Mouse (Mus musculus): ENCODE data around the gene Ang4.
"Not testable (repeated sequence)": the region's sequence is repeated elsewhere in the genome, so short reads cannot be mapped to it uniquely, and the experiment has no call there.

Gene Ang4

DNA sequence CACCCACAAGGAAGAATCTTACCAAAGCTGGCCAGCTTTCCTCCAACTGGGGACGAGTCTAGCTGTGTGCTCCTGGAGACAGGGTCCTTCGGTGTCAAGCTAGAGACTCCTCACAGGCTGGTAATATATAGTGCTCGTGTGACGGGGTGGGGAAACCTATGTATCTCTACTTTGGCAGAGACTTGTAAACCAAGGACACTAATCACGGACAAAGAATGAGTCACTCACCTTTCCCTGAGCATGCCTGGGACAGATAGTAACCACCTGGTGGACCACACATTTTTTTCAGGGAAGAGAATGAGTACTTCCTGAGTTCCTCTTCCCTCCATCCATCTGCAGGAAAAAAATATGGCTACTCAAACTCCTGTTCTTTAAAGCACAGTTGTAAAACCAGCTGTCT, at the start of gene Ang4:
Gene Ang4 (minus strand): TSS at position 101 of the 400 bp plus-strand sequence.
- no peak for DNase-seq (ENCODE audit: low read depth, low spot score)

DNA sequence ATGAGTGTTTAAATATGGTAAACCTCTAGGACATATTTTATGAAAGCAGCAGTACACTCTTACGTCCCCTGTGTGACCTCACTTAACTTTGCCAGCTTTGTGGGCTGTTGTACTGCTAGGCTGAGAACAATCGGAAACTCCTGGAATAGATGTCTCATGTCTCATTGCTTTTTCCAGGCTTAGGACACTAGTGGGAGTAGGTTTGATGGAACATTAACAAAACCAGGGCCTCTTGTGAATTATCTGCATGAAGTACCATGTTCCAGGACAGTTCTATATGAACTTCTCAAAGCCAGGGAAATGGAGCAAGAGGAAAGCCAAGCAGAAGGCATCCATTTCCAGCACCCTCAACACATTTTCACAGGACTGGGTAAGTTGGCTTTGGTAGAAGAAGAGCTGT, 26.4 kb upstream of the Ang4 start, which contains the start of gene AY358078:
Gene AY358078 (plus strand): TSS at position 301 of the 400 bp plus-strand sequence.
- DNase-seq (ENCODE audit: low read depth, low spot score) = no peak

DNA sequence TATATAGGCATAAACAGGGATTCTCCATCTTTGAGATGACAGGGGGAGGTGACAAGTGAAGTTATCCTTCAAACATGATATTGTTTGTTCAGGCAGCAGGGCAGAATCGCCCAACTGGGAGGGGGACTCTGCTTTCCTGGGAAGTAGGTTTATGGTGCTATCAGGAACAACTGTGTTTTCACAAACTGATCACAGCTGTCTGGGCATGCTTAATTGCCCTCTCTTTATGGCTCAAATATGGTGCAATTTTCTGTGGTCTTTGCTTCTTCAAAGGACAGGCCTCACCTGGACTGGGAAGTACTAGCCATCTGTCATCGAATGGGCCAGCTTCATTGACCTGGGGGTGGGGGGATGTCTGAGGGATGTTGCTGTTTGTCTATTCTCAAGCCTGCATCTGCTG, 20.7 kb upstream of the Ang4 start:
- DNase-seq (ENCODE audit: low read depth, low spot score) = no peak

DNA sequence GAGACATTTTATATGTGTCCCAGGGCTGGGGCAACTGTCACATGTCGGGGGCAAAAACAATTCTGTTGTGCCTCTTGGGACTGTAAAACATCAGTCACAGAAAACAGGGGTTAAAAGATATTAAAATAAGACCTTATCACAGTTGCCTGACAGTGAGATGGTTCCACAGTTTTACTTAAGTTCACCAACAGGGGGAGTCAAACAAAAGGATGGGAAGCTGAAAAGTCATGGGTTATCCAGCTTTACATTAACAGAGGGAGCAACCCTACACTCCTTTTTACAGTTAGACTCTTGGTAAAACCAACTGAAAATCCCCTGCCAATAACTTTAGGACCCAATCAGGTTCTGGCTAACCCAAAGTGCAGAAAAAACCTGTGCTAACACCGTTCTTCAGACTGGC, 15.8 kb upstream of the Ang4 start:
- DNase-seq (ENCODE audit: low read depth, low spot score) = no peak

DNA sequence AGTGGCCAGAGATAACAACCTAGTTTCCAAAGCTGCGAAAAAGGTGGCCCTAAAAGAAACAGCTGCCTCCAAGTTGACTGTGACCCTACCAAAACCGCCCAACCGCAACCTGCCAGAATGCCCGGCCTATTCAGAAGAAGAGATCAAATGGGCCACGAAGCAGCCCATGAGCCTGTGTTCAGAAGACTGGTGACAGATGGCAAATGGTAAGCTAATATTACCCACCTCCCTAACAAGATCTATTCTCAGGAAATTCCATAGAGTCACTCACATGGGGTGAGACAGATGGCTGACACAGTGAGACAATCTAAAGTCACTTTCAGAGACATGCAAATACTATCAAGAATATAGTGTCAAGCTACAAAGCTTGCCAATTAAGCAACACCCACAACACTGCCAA, 13.7 kb upstream of the Ang4 start:
- no peak for DNase-seq (ENCODE audit: low read depth, low spot score)

DNA sequence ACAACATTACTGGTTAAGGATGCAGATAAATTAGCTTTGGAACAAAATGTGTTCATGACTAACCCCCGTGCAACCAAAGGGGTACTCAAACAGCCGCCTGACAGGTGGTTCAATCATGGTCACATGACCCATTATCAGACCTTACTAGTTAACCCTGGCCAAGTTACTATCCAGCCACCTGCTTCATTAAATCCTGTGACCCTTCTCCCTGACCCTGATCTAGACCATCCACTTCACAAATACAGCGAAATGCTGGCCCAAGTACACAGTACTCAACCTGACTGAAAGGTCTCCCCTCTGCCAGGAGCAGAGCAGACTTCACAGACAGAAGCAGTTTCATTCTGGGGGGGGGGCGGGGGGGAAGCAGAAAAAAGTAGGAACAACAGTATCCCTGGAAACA, 12.9 kb upstream of the Ang4 start:
- DNase-seq (ENCODE audit: low read depth, low spot score) = no peak

DNA sequence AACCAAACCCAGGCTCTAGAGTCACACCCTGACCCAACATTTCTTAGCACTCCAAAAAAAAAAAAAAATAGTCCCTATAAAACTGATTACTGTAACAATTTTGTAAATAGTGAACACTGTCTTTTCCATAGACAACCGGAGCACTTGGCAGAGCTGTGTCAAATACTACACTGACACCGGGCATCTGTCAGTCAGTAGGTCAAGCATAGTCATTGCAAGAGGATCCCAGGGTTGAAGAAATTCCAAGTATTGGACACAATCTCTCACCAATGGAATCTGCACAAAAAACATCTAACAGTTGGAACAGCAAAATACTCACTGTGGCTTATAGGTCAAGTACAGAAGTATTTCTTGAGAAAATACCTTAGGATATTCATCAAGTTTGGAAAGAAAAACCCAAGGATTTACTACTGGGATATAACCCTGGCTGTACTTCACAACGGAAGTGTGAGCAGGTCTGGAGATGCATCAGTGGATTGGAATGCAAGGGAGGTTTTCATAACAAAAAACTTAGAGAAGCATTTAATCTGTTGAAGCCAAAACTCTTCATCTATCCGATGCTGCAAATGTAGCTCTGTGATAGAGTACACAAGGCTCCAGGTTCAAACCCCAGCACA, 5.6 kb upstream of the Ang4 start:
- DNase-seq (ENCODE audit: low read depth, low spot score) = no peak

DNA sequence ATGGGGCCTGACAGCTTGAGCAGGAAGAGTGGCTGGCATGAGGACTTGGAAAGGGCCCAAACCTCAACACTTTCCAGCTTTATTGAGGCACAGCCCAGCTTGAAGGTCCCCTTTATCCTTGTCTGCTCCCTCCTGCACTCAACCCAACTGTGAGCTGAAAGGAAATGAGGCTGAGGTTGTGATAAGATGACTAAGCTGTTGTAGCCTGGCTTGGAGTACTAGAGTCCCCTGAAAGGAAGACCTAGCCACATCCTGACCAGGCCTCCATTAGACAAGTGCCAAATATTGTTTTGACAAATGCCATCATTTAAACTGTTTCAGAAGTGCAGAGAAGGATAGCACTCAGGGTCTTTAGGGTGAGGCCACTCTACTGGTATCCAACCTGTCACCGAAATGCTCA, 4.4 kb upstream of the Ang4 start:
- DNase-seq (ENCODE audit: low read depth, low spot score) = no peak

DNA sequence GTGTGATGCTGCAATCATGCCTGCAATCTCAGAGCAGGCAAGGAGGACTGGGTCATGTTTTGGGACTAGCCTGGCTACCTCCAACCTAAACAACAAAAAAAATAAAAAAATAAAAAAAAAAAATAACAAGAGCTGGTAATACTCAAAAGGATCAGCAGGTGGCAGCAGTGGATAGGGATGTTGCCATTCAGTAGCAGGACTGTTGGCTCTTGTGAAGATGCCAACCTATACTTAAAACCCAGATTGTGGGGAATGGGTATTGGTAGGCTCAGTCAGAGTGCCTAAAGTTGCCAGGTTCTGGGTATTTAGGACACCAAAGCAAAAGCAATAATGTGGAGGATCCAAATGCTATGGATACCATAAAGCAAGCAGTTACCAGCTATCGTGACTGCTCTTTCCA, 2.0 kb downstream of the Ang4 start:
- not testable (repeated sequence) for DNase-seq (ENCODE audit: low read depth, low spot score)

DNA sequence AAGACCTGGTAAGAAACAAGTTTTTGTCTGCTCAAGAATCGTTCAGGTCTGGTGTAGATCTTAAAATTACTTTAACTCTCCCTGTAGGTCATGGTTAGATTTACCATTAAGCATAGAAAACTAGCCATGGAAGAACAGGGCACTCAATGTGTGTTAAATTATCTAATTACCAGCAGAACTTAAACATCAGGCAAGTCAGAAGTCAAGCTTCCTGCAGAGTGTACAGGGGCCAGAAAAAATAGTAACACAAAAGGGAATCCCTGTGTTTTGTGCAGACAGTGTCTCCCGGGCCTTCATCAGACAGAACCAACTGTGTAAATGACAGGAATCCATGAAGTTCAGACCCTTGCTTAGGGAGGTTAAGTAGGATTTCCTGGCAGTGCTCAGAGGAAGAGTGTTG, 17.4 kb downstream of the Ang4 start:
- DNase-seq (ENCODE audit: low read depth, low spot score) = no peak

DNA sequence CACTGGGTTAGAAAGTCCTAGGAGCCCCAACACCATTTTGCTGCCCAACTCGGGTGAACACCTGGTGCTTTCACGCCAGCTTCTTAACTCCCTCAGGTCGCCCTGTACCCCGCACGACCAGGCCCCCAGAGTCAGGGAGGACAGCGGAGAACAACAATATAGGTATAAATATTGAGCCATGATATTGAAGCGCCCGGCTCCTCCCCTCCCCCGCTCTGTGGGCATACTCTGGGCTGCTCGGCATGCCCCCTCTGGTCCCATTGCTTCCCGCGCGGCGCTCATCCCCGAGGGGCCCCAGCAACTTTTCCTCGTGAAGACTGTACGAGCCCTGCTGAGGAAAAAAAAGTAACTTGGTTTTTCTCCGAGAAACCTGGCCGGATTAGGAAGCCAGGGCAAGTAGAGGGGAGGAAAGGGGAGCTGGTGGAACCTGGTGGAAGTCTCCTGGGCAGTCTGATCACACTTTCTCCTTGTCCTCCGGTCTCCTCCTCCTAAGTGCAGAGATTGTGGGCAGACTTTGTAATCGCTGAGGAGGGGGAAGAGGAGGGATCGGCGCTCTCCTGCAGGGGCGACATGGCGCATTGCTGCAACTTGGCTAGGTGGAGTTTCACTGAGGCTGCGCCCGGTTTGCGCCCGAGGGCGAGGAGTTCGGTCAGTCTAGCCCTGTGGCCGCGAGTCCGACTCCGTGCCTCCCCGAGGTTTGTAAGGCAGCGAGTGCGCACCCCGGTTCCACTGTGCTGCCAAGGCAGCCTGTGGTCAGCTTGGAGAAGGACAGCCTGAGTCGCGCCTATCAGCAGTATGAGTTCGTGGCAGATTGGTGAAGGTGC, 32.8 kb downstream of the Ang4 start:
- no peak for DNase-seq (ENCODE audit: low read depth, low spot score)

DNA sequence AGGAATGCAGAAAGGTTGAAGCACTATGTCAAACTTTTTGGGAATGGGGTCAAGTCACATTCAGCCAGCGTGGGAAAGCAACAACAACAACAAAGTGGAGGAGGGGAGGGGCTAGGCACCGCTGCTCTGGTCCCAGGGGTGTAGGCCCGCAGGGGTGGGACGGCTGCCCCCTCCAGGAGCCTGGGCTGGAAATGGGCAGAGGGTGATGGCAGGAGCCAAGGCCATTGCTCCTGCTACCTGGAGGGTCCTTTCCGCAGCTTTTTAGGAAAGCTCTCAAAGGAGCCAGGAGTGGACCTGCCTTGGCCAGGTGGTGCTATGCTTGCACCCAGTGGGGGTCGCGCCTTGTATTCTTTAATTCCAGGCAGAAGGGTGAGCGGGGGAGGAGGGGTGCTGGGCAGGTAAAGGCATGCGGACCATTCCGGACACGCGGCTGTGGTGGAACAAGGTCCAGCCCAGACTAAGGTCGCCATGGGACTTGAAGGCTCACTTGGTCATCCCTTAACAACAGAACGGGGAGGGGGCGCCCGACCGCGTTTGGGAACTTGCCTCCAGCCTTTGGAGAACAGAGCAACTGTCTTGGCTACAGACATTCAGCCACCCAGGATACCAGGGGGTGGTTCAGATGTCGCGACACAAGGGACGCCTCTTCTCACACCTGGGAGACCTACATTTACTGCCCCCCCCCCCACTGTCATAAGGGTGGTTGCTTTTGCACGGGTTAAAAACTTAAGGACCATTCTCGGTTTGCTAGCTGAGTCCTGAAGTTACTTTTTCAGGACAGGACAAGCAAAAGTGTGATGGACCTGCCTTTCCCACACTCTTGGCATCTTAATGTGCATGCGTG, 34.0 kb downstream of the Ang4 start:
- no peak for DNase-seq (ENCODE audit: low read depth, low spot score)

DNA sequence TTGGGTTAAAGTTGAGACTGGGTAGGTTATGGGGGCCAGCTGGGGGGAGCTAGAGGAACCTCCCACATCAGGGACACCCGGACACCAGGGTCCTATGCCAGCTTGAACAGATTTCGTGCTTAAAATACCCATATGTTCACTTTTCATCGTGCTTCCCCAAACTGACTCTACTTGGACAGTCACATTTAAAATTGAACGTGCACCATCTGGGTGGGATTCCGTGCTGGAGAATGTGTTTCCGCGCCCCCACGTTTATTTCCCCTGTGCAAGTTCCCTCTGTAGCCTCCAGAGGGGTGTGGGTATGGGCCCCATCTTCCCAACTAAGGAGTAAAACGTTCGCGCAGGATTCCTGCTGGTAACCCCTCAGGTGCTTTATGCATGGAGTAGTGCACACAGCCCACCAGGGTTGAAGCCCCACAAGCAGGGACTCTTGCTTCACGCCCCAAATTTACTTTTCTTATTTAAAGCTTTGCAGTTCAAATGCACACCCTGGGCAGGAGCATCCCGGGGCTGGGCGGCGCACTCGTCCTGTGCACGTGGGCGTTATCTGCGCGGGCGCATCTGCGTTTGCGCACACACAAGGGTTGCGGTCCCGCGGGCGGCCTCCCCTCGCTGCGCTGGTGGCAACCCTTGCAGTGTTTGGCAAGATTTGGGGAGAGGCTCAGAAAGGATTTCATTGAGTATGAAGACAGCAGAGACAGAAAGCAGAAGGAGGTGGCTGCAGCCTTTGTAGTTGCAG, 34.8 kb downstream of the Ang4 start:
- DNase-seq (ENCODE audit: low read depth, low spot score) = no peak

DNA sequence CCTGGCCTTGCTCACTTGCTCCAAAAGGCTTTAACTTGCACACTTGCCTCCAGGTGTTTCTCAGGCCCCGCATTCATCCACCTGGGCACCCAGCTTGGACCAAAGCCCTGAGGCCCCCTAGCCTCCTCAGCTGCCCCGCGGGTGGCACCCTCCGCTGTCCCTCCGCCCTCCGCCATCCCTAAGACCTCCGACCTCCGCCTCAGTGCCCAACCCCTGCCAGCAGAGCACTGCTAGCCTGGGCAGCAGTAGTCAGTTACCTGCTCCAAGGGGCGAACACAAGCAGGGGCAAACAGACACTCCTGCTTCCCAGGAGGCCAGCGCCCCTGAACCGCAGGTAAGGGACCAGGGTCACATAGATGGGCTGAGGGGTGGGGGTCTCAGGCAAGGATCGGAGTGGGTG, 35.4 kb downstream of the Ang4 start:
- no peak for DNase-seq (ENCODE audit: low read depth, low spot score)

DNA sequence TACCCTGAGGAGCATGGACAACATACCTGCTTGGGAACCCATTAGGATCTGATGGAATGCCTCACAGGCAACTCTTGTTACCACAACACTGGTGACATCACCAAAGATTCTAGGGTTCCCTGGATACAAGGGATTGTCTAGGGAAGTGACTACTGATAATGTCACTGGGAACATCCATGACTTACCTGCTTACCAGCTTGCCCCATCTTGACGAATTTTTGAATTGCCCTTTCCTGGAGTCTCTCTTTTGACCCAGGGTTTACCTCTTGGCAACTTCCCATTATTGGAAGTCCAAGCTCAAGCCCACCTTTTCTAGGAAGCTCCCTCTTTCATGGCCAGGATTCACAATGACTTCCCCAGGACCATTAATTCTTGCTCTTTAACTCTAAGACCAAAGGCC, 56.3 kb downstream of the Ang4 start, which contains the start of gene Gm5800:
Gene Gm5800 (minus strand): TSS at position 101 of the 400 bp plus-strand sequence.
- no peak for DNase-seq (ENCODE audit: low read depth, low spot score)
